Mouse (Mus musculus) C2C12 (cell line): ENCODE measurements around the gene Cavin3. TPM values are rescaled to one million over a fixed set of nuclear protein-coding genes. Genes with fewer than 3 reads are reported as not detected.

Experiments used
- H3K27me3 ChIP-seq: one replicate; pipeline ENCODE4 v1.6.1; 2011; ENCODE audit not compliant: control insufficient read depth, insufficient read depth, insufficient read length
- H3K36me3 ChIP-seq: one replicate; pipeline ENCODE4 v1.6.1; 2011; ENCODE audit not compliant: control insufficient read depth, insufficient read depth
- H3K4me3 ChIP-seq: one replicate; pipeline ENCODE4 v1.5.1; 2011; ENCODE audit warnings: mild to moderate bottlenecking, control low read depth; ENCODE audit not compliant: poor library complexity, insufficient read depth, severe bottlenecking
- H3K79me2 ChIP-seq: one replicate; pipeline ENCODE4 v1.6.1; 2011; ENCODE audit not compliant: control insufficient read depth, insufficient read depth
- H3K79me3 ChIP-seq: one replicate; pipeline ENCODE4 v1.6.1; 2011; ENCODE audit warnings: low read depth, control low read depth
- H3ac ChIP-seq: one replicate; pipeline ENCODE3; 2011; ENCODE audit warnings: low read depth; ENCODE audit not compliant: control insufficient read depth, insufficient read length
- CEBPB ChIP-seq: IDR thresholded peaks from one replicate; pipeline ENCODE4 v1.6.1; 2011; ENCODE audit warnings: low read depth, mild to moderate bottlenecking, control low read depth, moderate library complexity
- CTCF ChIP-seq: IDR thresholded peaks from one replicate; pipeline ENCODE4 v1.5.1; 2011; ENCODE audit not compliant: control insufficient read depth, insufficient read depth, insufficient read length
- FOSL1 ChIP-seq: IDR thresholded peaks from one replicate; pipeline ENCODE4 v1.8.0; 2011; ENCODE audit warnings: mild to moderate bottlenecking, low read length; ENCODE audit not compliant: poor library complexity, insufficient read depth, severe bottlenecking
- MAX ChIP-seq: IDR thresholded peaks from one replicate; pipeline ENCODE4 v1.6.1; 2011; ENCODE audit warnings: mild to moderate bottlenecking, control low read depth
- MYOD1 ChIP-seq: IDR thresholded peaks from one replicate; pipeline ENCODE4 v1.6.1; 2011; ENCODE audit warnings: low read depth; ENCODE audit not compliant: control insufficient read depth, insufficient read length
- MYOG ChIP-seq: IDR thresholded peaks from one replicate; pipeline ENCODE4 v1.6.1; 2011; ENCODE audit not compliant: control insufficient read depth, insufficient read length; ENCODE audit errors: extremely low read depth
- USF1 ChIP-seq: IDR thresholded peaks from one replicate; pipeline ENCODE4 v1.6.1; 2011; ENCODE audit warnings: low read depth, mild to moderate bottlenecking, control low read depth, moderate library complexity
- polyA plus RNA-seq: library from polyadenylated mRNA; unstranded; fragments of >200 nt; fragmentation: generic; extraction: Trizol; gene quantifications from one replicate; pipeline ENCODE4 v1.2.1, GENCODE M21; 2012; ENCODE audit warnings: missing spikeins

The Cavin3 gene
- polyA plus RNA-seq, 1 experiment, result 83.7 TPM

DNA sequence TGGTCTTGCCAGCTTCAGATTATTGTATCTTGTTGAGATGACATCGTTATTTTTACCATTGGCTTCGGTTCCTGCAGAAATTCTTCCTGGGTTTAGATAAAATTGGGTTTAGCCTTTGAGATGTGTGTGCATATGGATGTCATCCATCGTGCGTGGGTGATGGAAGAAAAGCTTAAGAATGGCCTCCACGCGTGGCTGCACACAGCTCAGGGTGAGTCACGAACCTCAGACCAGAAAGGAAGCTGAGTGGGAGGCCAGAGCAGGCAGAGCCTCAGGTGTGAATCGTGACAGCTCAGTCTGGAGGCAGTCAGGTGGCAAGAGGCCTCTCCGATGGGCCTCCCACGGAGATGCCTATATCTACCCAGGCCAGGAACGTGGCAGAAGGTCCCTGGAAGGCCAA, 37.2 kb upstream of the Cavin3 start:
- Histone ChIP-seq H3ac (no peak overlapping the region), H3K36me3 (no peaks in the 10 kb centered on the region), H3K4me3 (no peak overlapping the region), H3K79me2 (no peaks in the 10 kb centered on the region), H3K27me3 (no peaks in the 10 kb centered on the region), H3K79me3 (no peaks in the 10 kb centered on the region)
- TF ChIP-seq CEBPB (no peak), MYOD1 (no peak), USF1 (no peak), MYOG (no peak), CTCF (no peak), MAX (no peak), FOSL1 (no peak)

DNA sequence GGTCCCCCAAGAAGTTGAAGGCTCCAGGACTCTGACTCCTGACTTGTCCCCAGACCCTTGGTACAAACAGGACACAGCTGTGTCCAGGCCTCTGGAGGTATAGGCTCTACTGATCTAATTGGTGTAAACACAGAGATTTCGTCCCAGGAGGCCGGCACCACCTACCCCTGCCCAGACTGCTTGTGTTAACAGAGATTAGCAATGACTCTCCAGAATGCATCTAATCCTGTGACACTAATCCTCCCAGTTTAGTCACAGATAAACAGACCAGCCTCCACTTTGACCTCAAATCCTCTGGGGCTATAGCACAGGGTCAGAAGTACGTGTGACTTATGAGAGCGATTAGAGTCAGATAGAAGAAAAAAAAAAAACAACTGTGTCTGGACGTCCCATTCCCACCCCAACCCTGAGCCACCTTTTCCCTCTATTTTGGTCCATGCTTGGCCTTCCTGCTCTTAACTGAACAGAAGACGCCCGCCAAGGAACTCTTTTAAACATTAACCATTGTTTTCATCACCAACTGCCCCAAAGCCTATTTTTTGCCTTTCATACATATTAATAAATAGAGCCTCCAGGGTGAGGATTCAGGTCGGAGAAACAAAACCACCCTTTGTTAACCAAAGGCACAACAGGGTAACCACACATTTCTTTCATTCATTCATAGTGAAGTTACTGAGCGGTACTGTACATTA, 34.7 kb upstream of the Cavin3 start:
- TF ChIP-seq USF1 (no peak), FOSL1 (no peak), MAX (no peak), CEBPB (no peak), CTCF (no peak), MYOD1 (no peak), MYOG (no peak)
- no peaks in the 10 kb centered on the region for H3K27me3 ChIP-seq
- H3K4me3 ChIP-seq, result no peak overlapping the region
- no peaks in the 10 kb centered on the region for H3K36me3 ChIP-seq
- H3ac ChIP-seq, result no peak overlapping the region
- H3K79me2 ChIP-seq, result no peaks in the 10 kb centered on the region
- H3K79me3 ChIP-seq, result no peaks in the 10 kb centered on the region

DNA sequence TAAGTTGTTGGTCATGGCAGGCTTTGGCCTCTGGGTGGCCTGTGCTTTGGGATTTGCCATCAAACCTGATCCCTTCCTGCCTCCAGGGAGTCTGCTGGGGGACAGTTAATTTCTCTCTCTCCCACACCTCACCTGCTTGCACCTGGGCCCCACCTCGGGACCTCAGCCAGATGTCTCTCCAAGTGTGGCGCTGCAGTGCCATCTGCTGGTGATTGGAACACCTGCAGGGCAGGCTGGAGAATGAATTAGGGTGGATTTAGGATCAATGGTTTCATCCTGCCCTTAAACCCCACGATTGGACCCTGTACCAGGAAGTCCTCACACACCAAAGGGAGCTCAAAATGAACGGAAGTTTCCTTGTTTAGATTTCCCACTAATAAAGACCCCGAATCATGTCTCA, 33.1 kb upstream of the Cavin3 start:
- Histone ChIP-seq H3K36me3 (no peaks in the 10 kb centered on the region), H3K4me3 (no peak overlapping the region), H3K79me2 (no peaks in the 10 kb centered on the region)

DNA sequence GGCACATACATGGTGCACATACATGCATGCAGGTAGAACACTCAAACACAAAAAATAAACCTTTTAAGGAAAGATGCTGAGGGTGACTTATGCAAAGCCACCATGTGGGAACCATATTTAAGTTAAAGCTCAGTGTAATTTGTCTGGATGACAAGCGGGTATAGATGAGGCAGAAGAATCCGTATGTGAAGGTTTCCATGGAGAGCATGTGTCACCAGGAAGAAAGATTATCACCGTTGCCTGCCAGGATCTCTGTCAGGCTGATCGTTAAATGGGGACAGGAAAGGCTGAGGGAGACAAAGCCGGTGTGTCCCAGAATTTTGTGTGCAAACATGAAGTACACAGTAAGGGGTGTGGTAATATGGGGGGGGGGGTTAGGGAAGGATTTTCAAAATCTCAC, 32.5 kb upstream of the Cavin3 start:
- Histone ChIP-seq H3K36me3 (no peaks in the 10 kb centered on the region), H3K27me3 (no peaks in the 10 kb centered on the region), H3ac (no peak overlapping the region), H3K79me2 (no peaks in the 10 kb centered on the region), H3K79me3 (no peaks in the 10 kb centered on the region), H3K4me3 (no peak overlapping the region)
- no peak for TF ChIP-seq USF1
- no peak for TF ChIP-seq CTCF

More for the DNA sequence above, 33.1 kb upstream of the Cavin3 start:
- TF ChIP-seq CTCF (peak; percentile 86), USF1 (no peak)
- Histone ChIP-seq H3ac (no peak overlapping the region), H3K27me3 (no peaks in the 10 kb centered on the region), H3K79me3 (no peaks in the 10 kb centered on the region)

DNA sequence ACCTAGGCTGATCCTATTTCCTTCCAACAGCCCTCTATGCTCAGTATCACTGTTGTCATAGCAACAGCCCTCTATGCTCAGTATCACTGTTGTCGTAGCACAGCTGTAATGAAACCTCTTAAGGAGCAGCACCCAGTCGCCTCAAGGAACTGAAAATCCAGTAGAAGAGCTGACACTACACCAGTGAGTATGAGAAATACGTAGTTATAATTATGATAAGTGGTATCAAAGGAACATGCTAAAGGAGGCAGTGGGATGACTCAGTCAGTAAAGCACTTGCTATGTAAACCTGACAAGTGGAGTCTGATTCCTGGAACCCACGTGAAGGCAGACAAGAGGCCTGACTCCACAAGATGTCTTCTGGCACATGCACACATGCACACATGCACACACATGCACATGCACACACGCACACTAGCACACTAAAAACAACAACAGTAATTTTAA, 31.8 kb upstream of the Cavin3 start:
- H3K36me3 ChIP-seq, result no peaks in the 10 kb centered on the region
- no peaks in the 10 kb centered on the region for H3K79me2 ChIP-seq
- H3ac ChIP-seq, result no peak overlapping the region
- TF ChIP-seq MYOG (no peak), MYOD1 (no peak), CEBPB (no peak), USF1 (no peak), FOSL1 (no peak), CTCF (no peak), MAX (no peak)
- no peak overlapping the region for H3K4me3 ChIP-seq
- H3K79me3 ChIP-seq, result no peaks in the 10 kb centered on the region
- H3K27me3 ChIP-seq, result no peaks in the 10 kb centered on the region

DNA sequence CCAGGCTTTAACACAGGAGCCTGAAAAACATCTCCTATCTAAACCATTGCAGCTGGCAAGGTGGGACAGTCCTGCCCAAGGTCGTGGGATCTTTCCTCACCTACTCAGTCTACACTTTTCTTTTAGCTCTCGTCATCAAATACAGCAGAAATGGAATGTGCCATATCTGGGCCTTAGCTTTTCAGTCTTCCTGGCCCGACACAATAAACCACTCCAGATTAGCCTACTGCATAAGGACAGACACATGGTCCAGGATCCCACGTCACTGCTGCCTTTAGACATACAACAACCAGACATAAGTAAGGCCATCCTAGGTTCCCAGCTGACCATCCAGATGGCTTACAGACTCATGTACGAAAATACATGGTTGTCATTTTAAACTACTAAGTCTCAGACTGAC, 28.0 kb upstream of the Cavin3 start:
- Histone ChIP-seq H3K79me2 (no peaks in the 10 kb centered on the region), H3ac (no peak overlapping the region), H3K79me3 (no peaks in the 10 kb centered on the region), H3K4me3 (no peak overlapping the region), H3K36me3 (no peaks in the 10 kb centered on the region), H3K27me3 (no peaks in the 10 kb centered on the region)
- TF ChIP-seq MAX (no peak), FOSL1 (no peak), USF1 (no peak)
